Mouse (Mus musculus) brain, embryonic 14.5 days (tissue): ENCODE results near the gene F5. TPM values are rescaled to one million over a fixed set of nuclear protein-coding genes. Genes with fewer than 3 reads are reported as not detected.
A peak's percentile ranks its signal among the peaks of the same experiment; 100 is the strongest.

Experiments used
- DNase-seq: peaks from one replicate; pipeline ENCODE4 v3.0.0-alpha.2; 2011; ENCODE audit warnings: low read depth
- CTCF ChIP-seq: fragments of 200-500 bp; IDR thresholded peaks from 2 replicates; pipeline ENCODE4 v1.5.1; 2012; ENCODE audit warnings: inconsistent platforms, mild to moderate bottlenecking, moderate library complexity, borderline replicate concordance; ENCODE audit not compliant: insufficient read depth, insufficient read length; ENCODE audit errors: extremely low read depth
- POLR2A ChIP-seq: fragments of 200-500 bp; IDR thresholded peaks from 2 replicates; pipeline ENCODE4 v1.6.1; 2012; ENCODE audit warnings: mild to moderate bottlenecking, inconsistent platforms, borderline replicate concordance; ENCODE audit not compliant: poor library complexity, insufficient read depth, insufficient read length, severe bottlenecking; ENCODE audit errors: extremely low read depth
- polyA plus RNA-seq: library from polyadenylated mRNA; depleted of rRNA; stranded (reverse); fragments of >200 nt; gene quantifications from 2 replicates; pipeline ENCODE4 v1.2.3, GENCODE M21; 2012; rRNA removed

F5 gene
- polyA plus RNA-seq, 1 experiment, result 0.36 TPM

DNA sequence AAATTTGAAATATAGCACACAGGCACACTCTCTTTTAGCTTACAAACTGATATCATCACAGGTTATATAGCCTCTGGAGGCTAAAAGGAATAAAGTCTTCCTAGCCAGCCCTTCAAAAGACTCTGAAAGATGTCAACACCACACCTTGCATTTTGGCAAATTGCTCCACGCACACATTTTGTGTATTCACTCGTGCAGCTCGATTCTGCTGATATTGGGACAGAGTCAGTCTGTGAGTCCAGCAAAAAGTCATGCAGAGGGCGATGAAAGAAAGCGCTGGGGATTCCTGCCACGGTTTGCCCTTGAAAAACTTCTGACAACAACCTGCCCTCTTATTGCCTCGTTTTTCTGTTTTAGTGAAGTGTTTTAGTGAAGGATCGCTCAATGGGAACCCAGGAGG, 95.8 kb downstream of the F5 start:
- no peak for DNase-seq
- TF ChIP-seq POLR2A, result no peak
- no peak for TF ChIP-seq CTCF

DNA sequence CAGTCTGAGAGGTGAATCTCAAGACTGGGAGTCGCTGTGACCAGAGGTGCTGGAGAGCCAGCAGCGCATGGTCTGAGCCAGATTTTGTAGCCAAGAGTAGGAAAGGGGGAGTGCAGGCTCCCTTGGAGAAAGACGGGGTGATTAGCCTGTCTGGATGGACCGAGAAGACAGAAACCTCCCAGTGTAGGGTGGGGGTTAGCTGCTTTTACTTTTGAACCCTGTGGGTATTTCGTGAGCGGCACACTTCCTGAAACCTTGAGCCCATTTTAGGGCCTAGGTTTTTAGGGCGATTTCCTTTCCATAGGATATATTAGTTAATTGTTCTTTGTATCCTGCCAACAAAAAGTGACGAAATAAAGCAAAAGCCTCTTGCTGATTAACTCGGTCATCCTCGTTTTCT, 96.3 kb downstream of the F5 start:
- DNase-seq, result peak; percentile 31
- TF ChIP-seq POLR2A (no peak), CTCF (no peak)

DNA sequence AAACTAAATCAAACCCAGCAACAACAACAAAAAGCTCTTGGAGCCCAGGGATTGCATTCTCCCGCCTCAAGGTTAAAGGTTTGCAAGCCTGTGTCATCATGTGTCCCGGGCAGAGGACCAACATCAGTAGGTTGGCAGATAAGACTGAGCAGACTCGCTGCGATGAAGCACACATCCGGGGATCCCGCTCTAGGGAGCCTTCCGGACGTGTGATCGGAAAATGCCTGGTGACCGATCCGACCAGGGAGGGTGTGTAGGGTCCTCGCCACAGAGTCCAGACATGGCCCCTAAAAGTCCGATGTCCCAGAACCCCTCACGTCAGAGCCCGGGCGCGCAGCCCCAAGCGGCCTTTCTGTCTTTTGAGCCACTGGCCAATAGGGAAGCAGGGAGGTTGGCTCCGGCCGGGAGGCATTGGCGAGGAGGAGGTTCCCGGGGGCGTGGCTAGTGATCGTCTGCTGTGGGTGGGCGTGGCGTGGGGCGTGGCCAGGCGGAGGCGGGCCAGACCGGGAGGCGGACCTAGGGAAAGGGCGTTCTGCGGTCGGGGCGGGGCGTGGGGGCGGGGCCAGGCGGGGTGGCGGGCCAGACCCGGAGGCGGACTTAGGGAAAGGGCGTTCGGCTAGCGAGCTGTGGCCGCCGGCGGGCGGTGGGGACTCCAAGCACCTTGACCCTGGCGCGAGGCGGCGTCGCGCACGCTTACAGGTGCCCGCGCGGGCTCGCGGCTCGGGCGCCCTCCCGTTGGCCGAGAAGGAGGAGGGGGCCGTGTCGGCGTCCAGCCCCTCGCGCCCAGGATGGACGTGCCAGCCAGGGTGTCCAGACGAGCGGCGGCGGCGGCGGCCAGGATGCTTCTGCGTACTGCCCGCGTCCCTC, 97.1 kb downstream of the F5 start, which contains the start of gene Slc19a2:
Gene Slc19a2, plus strand, starts transcription at position 582 of the 867 bp plus-strand sequence.
- TF ChIP-seq CTCF (no peak), POLR2A (peak; percentile 61; the same call in 1 of the 2 replicates)
- DNase-seq, result peak; percentile 99

- TF ChIP-seq POLR2A (no peak), CTCF (no peak)
- DNase-seq, result no peak
Measured at GRCm38 (mm10) chr1:164249332-164249711, 97.7 kb downstream of the F5 start.

- TF ChIP-seq CTCF (no peak), POLR2A (no peak)
- DNase-seq, result peak; percentile 25
Measured at GRCm38 (mm10) chr1:164250391-164251150, 98.9 kb downstream of the F5 start.

- no peak for DNase-seq
- TF ChIP-seq CTCF (no peak), POLR2A (no peak)
Measured at GRCm38 (mm10) chr1:164251438-164251837, 99.8 kb downstream of the F5 start.

DNA sequence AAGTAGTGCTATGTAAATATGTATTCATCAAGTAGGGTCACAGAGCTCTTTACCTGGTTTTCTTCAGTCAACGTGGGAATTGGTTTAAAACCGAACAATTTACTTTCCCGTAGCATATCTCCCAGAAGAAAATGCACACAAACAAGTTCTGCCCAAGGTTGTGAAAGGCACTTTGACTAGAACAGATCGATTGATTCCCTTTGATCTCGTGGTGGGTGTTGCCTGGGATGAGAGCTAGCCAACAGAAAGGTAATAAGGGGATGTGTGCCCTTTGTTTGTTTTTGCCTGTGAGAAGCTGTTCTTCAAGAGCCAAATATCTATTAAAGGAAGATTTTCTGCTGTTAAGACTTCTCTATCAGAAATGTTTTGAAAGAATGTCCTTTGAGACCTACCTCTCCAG, 100.9 kb downstream of the F5 start:
- DNase-seq, result no peak
- no peak for TF ChIP-seq CTCF
- TF ChIP-seq POLR2A, result no peak

DNA sequence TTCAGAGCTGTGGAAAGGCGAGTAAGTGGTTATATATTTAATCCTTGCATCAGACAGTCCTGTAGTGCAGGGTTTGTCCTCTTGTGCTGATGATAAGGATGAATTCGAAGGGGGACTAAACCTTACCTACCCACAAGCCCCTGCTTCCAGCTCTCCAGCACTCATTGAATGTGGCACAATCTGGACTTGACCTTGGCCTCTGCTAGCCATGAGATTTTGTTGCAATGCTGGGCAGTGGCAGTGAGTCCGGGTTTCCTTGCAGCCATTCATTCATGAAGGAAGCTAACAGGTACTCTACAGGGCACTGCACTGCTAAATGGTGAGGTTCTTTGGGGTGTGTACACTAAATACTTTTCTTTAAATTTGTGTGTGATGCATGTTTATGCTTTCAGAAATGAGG, 103.2 kb downstream of the F5 start:
- TF ChIP-seq POLR2A, result no peak
- no peak for TF ChIP-seq CTCF
- DNase-seq, result no peak

DNA sequence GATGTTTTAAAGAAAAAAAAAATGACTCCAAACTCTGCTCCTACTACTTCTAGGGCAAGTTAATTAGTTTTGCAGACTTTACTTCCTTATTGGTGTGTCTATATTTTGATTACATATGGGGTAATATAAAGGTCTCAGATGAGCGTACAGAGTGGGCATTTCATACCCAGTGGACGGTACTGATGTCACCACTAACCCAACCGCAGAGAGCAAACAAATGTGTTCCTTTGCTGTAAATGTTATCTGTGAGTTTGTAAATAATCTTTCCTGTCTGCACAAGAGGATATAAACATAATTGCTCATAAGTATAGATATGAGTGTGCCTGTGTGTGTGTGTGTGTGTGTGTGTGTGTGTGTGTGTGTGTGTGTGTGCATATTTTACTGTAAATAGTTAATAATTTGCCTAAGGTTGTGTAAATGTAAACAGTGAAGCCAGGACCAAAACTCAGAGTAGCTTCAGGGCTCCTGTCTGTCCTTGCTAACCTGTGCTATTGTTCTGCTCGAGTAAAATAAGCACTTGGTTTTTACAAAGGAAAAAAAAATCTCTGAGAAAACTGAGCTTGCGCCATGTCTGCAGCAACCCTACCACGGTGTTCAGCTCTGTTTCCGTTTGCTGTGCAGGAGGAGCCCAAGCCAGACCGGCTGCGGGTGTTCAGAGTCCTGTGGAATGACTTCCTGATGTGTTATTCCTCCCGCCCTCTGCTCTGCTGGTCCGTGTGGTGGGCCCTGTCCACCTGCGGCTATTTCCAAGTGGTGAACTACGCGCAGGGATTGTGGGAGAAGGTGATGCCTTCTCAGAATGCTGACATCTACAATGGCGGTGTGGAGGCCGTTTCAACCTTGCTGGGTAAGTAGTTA, 108.8 kb downstream of the F5 start:
- no peak for TF ChIP-seq POLR2A
- no peak for TF ChIP-seq CTCF
- DNase-seq, result no peak

DNA sequence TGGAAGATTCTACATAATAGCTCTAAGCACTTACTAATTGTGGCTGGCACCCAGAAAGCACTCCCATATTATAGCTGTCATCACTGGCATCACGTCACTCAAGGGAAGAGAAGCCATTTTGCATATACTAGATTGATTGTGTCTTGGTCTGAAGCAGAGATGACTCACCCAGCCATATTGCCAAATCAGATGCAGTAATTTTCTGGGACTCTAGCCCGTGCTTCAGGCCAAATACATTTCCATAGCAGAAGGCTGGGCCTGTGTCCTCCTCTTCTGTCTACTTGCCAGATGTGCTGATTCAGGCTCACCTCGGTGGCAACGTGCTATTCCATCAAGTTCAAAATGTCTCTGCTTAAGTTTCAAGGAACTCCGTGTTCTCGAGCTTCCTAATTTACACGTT, 109.9 kb downstream of the F5 start:
- no peak for TF ChIP-seq POLR2A
- TF ChIP-seq CTCF, result no peak
- peak; percentile 11 for DNase-seq

Other genes starting within 250 kb of the F5 start
- 17.2 and 18.2 TPM in 2 replicates for gene Scyl3, start 222.7 kb upstream of the F5 start, polyA plus RNA-seq
- 8.2 and 13.0 TPM in 2 replicates for gene BC055324, start 157.0 kb upstream of the F5 start, polyA plus RNA-seq
- 3.0 and 3.5 TPM in 2 replicates for gene Mettl18, start 156.9 kb upstream of the F5 start, polyA plus RNA-seq
- gene Sele, start 103.6 kb upstream of the F5 start, polyA plus RNA-seq, result 0.03 and 0.05 TPM in 2 replicates
- gene Sell, start 89.9 kb upstream of the F5 start, polyA plus RNA-seq, result 0.12 TPM in 1 of 2 replicates, not detected in the other
- gene Selp, start 36.6 kb upstream of the F5 start, polyA plus RNA-seq, result not detected in 2 replicates
- 8.3 and 8.5 TPM in 2 replicates for gene Slc19a2, start 97.2 kb downstream of the F5 start, polyA plus RNA-seq
- 8.9 and 13.0 TPM in 2 replicates for gene Ccdc181, start 123.7 kb downstream of the F5 start, polyA plus RNA-seq
- gene Nme7, start 152.3 kb downstream of the F5 start, polyA plus RNA-seq, result 18.4 and 19.2 TPM in 2 replicates
- 10.7 and 12.3 TPM in 2 replicates for gene Blzf1, start 155.7 kb downstream of the F5 start, polyA plus RNA-seq